Mouse (Mus musculus): Measurements from ENCODE around the gene Caprin2.

Caprin2 gene

GRCm38 (mm10) chr6:148838460-148838859 is 57.6 kb downstream of the Caprin2 start:
- no peak for DNase-seq

- DNase-seq = no peak
Observed at GRCm38 (mm10) chr6:148831728-148832121, 64.3 kb downstream of the Caprin2 start.

GRCm38 (mm10) chr6:148830748-148831727 is 65.0 kb downstream of the Caprin2 start, which contains the start of gene Ipo8:
Ipo8 (minus strand) TSS chr6:148831467.
- DNase-seq = peak; percentile 95

- DNase-seq = no peak
Observed at GRCm38 (mm10) chr6:148830355-148830747, 65.7 kb downstream of the Caprin2 start.

GRCm38 (mm10) chr6:148826119-148826518 is 69.9 kb downstream of the Caprin2 start:
- peak; percentile 9 for DNase-seq

- DNase-seq = no peak
Observed at GRCm38 (mm10) chr6:148818624-148819343, 77.3 kb downstream of the Caprin2 start.

GRCm38 (mm10) chr6:148816751-148817150 is 79.3 kb downstream of the Caprin2 start:
- DNase-seq = no peak

- no peak for DNase-seq
Observed at GRCm38 (mm10) chr6:148811117-148811516, 84.9 kb downstream of the Caprin2 start.

- no peak for DNase-seq
Observed at GRCm38 (mm10) chr6:148799773-148800172, 96.3 kb downstream of the Caprin2 start.

GRCm38 (mm10) chr6:148795145-148795544 is 100.9 kb downstream of the Caprin2 start:
- no peak for DNase-seq
